Mouse (Mus musculus) embryonic stem cell, embryonic (primary cell): ENCODE data around the gene Aacs.

Experiments
- CTCF ChIA-PET, 4 experiments: fragments of 300-600 bp in 2 of 4; fragments of 350-600 bp in 2 of 4; sonication (Branson Sonifier 250); formaldehyde crosslinking; loops; one replicate each; lab custom pipeline; 2022; ENCODE audit warnings: inconsistent platforms in 2 of 4; lab: Charles Lee
- POLR2A ChIA-PET, 4 experiments: fragments of 300-600 bp in 2 of 4; fragments of 350-600 bp in 2 of 4; sonication (Branson Sonifier 250); formaldehyde crosslinking; loops; one replicate each; lab custom pipeline; 2022; ENCODE audit warnings: antibody characterized with exemption in 4 of 4, inconsistent platforms in 1 of 4; lab: Charles Lee

The Aacs gene

GRCm38 (mm10) chr5:125478037-125478436 lies 2.4 kb downstream of the Aacs start:
- ChIA-PET POLR2A (interaction anchor here in 1 of 4 experiments (1.0 to 1.4 kb wide), 4 partner anchors 8 to 86 kb away, joined by 3 to 4 read pairs (median 3); partner anchors contain the start of gene Dhx37), CTCF (interaction anchor here in 2 of 4 experiments (0.7 to 1.4 kb wide), 2 partner anchors 30 to 31 kb away, joined by 3 to 4 read pairs; no protein-coding TSS in a partner anchor)

GRCm38 (mm10) chr5:125479376-125479775 lies 3.8 kb downstream of the Aacs start:
- ChIA-PET POLR2A (no interaction called here), CTCF (no interaction called here)

GRCm38 (mm10) chr5:125480434-125481231 lies 5.0 kb downstream of the Aacs start:
- CTCF ChIA-PET, result interaction anchor here (0.6 to 1.3 kb wide), 11 partner anchors 15 to 558 kb away, joined by 3 to 11 read pairs (median 3); no protein-coding TSS in a partner anchor
- POLR2A ChIA-PET, result interaction anchor here in 3 of 4 experiments (0.5 to 1.7 kb wide), 11 partner anchors 9 to 76 kb away, joined by 3 to 8 read pairs (median 4); no protein-coding TSS in a partner anchor

GRCm38 (mm10) chr5:125482474-125482873 lies 6.9 kb downstream of the Aacs start:
- ChIA-PET POLR2A (interaction anchor here in 3 of 4 experiments (0.7 to 2.1 kb wide), 6 partner anchors 10 to 126 kb away, joined by 3 to 5 read pairs (median 4); no protein-coding TSS in a partner anchor), CTCF (interaction anchor here in 2 of 4 experiments (0.5 to 1.6 kb wide), 5 partner anchors 17 to 114 kb away, joined by 3 to 7 read pairs (median 5); no protein-coding TSS in a partner anchor)

- ChIA-PET POLR2A (interaction anchor here in 2 of 4 experiments (0.6 kb wide), 2 partner anchors 106 to 527 kb away, joined by 3 to 5 read pairs; no protein-coding TSS in a partner anchor), CTCF (interaction anchor here in 2 of 4 experiments (0.6 to 1.6 kb wide), 2 partner anchors 25 to 42 kb away, joined by 3 to 5 read pairs; no protein-coding TSS in a partner anchor)
Measured at GRCm38 (mm10) chr5:125483712-125484611, 8.3 kb downstream of the Aacs start.

- POLR2A ChIA-PET, result interaction anchor here in 3 of 4 experiments (0.6 to 0.8 kb wide), 4 partner anchors 9 to 1089 kb away, joined by 3 to 6 read pairs (median 4); no protein-coding TSS in a partner anchor
- CTCF ChIA-PET, result interaction anchor here in 3 of 4 experiments (0.6 to 1.3 kb wide), 5 partner anchors 14 to 24 kb away, joined by 3 to 6 read pairs (median 4); no protein-coding TSS in a partner anchor
Measured at GRCm38 (mm10) chr5:125485031-125485778, 9.6 kb downstream of the Aacs start.

GRCm38 (mm10) chr5:125486088-125486487 lies 10.5 kb downstream of the Aacs start:
- CTCF ChIA-PET, result interaction anchor here in 3 of 4 experiments (0.6 to 1.3 kb wide), 4 partner anchors 13 to 24 kb away, joined by 4 to 6 read pairs (median 5); no protein-coding TSS in a partner anchor
- POLR2A ChIA-PET, result interaction anchor here in 1 of 4 experiments (0.6 kb wide), 1 partner anchor 95 kb away, joined by 5 read pairs; no protein-coding TSS in a partner anchor

- CTCF ChIA-PET, result interaction anchor here in 3 of 4 experiments (0.5 to 2.4 kb wide), 13 partner anchors 10 to 139 kb away, joined by 3 to 15 read pairs (median 6); partner anchors contain the start of gene Bri3bp (in 1 of the 3)
- POLR2A ChIA-PET, result interaction anchor here in 2 of 4 experiments (0.8 to 1.7 kb wide), 3 partner anchors 11 to 95 kb away, joined by 3 to 5 read pairs (median 5); partner anchors contain the start of gene Aacs (in 1 of the 2)
Measured at GRCm38 (mm10) chr5:125487375-125488115, 11.9 kb downstream of the Aacs start.

- POLR2A ChIA-PET, result interaction anchor here in 2 of 4 experiments (0.8 to 1.7 kb wide), 6 partner anchors 12 to 95 kb away, joined by 3 to 5 read pairs (median 4); partner anchors contain the start of gene Aacs (in 2 of the 2)
- CTCF ChIA-PET, result interaction anchor here (0.7 to 2.4 kb wide), 15 partner anchors 10 to 140 kb away, joined by 3 to 15 read pairs (median 6); partner anchors contain the start of gene Bri3bp (in 1 of the 4)
Measured at GRCm38 (mm10) chr5:125488116-125488455, 12.5 kb downstream of the Aacs start.

GRCm38 (mm10) chr5:125488953-125489352 lies 13.3 kb downstream of the Aacs start:
- ChIA-PET CTCF (interaction anchor here (0.6 to 2.4 kb wide), 46 partner anchors 9 to 1138 kb away, joined by 3 to 15 read pairs (median 4); partner anchors contain the start of gene Bri3bp (in 1 of the 4)), POLR2A (interaction anchor here (0.6 to 1.8 kb wide), 15 partner anchors 9 to 122 kb away, joined by 3 to 5 read pairs (median 3); partner anchors contain the start of gene Aacs (in 1 of the 4))

- ChIA-PET CTCF (interaction anchor here in 3 of 4 experiments (0.6 to 2.8 kb wide), 8 partner anchors 16 to 79 kb away, joined by 3 to 11 read pairs (median 4); no protein-coding TSS in a partner anchor), POLR2A (interaction anchor here in 2 of 4 experiments (0.8 to 2.7 kb wide), 6 partner anchors 15 to 134 kb away, joined by 3 to 6 read pairs (median 4); partner anchors contain the start of genes Aacs (in 1 of the 2) and Bri3bp (in 1 of the 2))
Measured at GRCm38 (mm10) chr5:125491107-125491506, 15.5 kb downstream of the Aacs start.

- ChIA-PET CTCF (interaction anchor here (0.6 to 2.8 kb wide), 14 partner anchors 13 to 1861 kb away, joined by 3 to 11 read pairs (median 4); no protein-coding TSS in a partner anchor), POLR2A (interaction anchor here in 2 of 4 experiments (0.5 to 2.7 kb wide), 15 partner anchors 8 to 99 kb away, joined by 3 to 7 read pairs (median 3); partner anchors contain the start of genes Aacs (in 1 of the 2), Bri3bp (in 1 of the 2) and Dhx37 (in 1 of the 2))
Measured at GRCm38 (mm10) chr5:125492379-125493092, 16.9 kb downstream of the Aacs start.

- POLR2A ChIA-PET, result interaction anchor here in 2 of 4 experiments (0.7 to 2.7 kb wide), 6 partner anchors 11 to 52 kb away, joined by 3 to 6 read pairs (median 4); partner anchors contain the start of genes Aacs (in 1 of the 2) and Bri3bp (in 1 of the 2)
Measured at GRCm38 (mm10) chr5:125493093-125493423, 17.4 kb downstream of the Aacs start.

GRCm38 (mm10) chr5:125495655-125496054 lies 20.0 kb downstream of the Aacs start:
- CTCF ChIA-PET, result interaction anchor here (0.6 to 1.9 kb wide), 9 partner anchors 10 to 596 kb away, joined by 3 to 9 read pairs (median 5); no protein-coding TSS in a partner anchor
- POLR2A ChIA-PET, result interaction anchor here in 1 of 4 experiments (1.3 to 1.4 kb wide), 2 partner anchors 14 to 53 kb away, joined by 4 to 7 read pairs; no protein-coding TSS in a partner anchor

More at GRCm38 (mm10) chr5:125493093-125493423, 17.4 kb downstream of the Aacs start:
- CTCF ChIA-PET, result interaction anchor here in 3 of 4 experiments (1.0 to 2.7 kb wide), 6 partner anchors 13 to 86 kb away, joined by 3 to 11 read pairs (median 6); no protein-coding TSS in a partner anchor
